Mouse (Mus musculus) lung, embryonic 15.5 days (tissue): ENCODE results near the gene Msi2. TPM values are rescaled to one million over a fixed set of nuclear protein-coding genes. Genes with fewer than 3 reads are reported as not detected.
A peak's percentile ranks its signal among the peaks of the same experiment; 100 is the strongest.

Source experiments
- ATAC-seq: fragments of 200-750 bp; cut with Nextera tagmentation; 2 replicates; pipeline ENCODE4 v1.8.0; 2017; ENCODE audit warnings: moderate number of reproducible peaks, borderline replicate concordance; ENCODE audit not compliant: low FRiP score, low TSS enrichment; ENCODE audit errors: extremely low read depth
- H3K27ac ChIP-seq: fragments of 300-500 bp; sonication (generic); 2 replicates; pipeline ENCODE4 v1.5.1; 2015; ENCODE audit warnings: moderate library complexity, mild to moderate bottlenecking, inconsistent platforms
- H3K27me3 ChIP-seq: fragments of 300-500 bp; sonication (generic); 2 replicates; pipeline ENCODE4 v1.6.1; 2015; ENCODE audit warnings: inconsistent platforms
- H3K36me3 ChIP-seq: fragments of 300-500 bp; sonication (generic); 2 replicates; pipeline ENCODE4 v1.6.1; 2015; ENCODE audit warnings: inconsistent platforms
- H3K4me1 ChIP-seq: fragments of 300-500 bp; sonication (generic); 2 replicates; pipeline ENCODE4 v1.6.1; 2015; ENCODE audit warnings: inconsistent platforms
- H3K4me2 ChIP-seq: fragments of 300-500 bp; sonication (generic); 2 replicates; pipeline ENCODE4 v1.6.1; 2015; ENCODE audit warnings: inconsistent platforms, mild to moderate bottlenecking, moderate library complexity
- H3K4me3 ChIP-seq: fragments of 300-500 bp; sonication (generic); 2 replicates; pipeline ENCODE4 v1.5.1; 2015; ENCODE audit warnings: mild to moderate bottlenecking, inconsistent platforms
- H3K9ac ChIP-seq: fragments of 300-500 bp; sonication (generic); 2 replicates; pipeline ENCODE4 v1.6.1; 2015; ENCODE audit warnings: inconsistent platforms
- H3K9me3 ChIP-seq: fragments of 300-500 bp; sonication (generic); 2 replicates; pipeline ENCODE4 v1.6.1; 2016; ENCODE audit warnings: inconsistent platforms
- WGBS: fragments of 180-500 bp; shearing (Covaris S2); methylation state at CpG from one replicate; pipeline ENCODE4 v1.1.7; 2015; 5-methylcytosine and 5-hydroxymethylcytosine counted together
- polyA plus RNA-seq: library from polyadenylated mRNA; unstranded; fragments of >200 nt; fragmentation: Nextera tagmentation; extraction: Ambion mirVana; gene quantifications from 2 replicates; pipeline ENCODE4 v1.2.1, GENCODE M21; 2015

Msi2 gene
- polyA plus RNA-seq, 1 experiment from 2014 or later: 13.8 TPM

DNA sequence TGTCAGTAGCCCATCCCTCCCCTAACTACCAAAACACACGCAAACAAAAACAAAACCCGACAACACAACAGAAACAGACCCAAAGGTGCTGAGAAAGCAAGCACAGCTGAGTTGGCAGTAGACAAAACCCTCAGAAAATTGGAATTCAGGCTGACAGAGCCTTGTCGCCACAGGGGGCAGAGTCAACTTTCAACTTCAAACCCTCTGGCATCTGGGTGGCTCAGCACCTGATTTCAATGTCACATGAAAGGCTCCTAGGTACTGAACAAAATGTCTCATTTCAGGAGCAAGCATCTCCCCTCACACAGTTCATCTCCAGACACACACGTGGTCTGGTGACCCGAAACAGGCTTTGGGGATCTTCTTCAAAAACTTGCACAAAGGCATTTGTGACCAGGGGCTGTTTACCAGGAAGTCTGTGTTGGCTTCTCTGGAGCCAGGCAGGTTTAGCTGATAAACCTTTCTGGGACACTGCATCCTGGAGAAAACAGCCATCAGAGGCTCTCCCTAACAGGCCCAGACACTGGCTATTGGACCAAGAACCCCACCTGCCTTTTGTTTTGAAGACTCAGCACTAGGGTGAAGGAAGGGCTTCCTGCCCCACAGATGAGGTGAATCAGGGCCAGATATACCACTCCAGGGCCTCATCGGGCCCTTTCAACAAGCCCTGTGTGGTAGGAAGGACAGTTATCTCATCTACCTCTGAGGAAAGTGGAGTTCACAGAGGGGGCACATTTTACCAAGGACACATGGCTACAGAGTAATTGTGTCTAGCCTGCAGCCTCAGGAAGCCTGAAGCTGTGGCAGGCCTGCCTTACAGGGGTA, 168.0 kb downstream of the Msi2 start:
- ATAC-seq: no peak
- Histone ChIP-seq H3K36me3 (no peaks in the 10 kb centered on the region), H3K4me3 (no peak overlapping the region), H3K27ac (peak overlapping the region; percentile 43; the same call in 1 of the 2 replicates), H3K4me1 (peaks cover 71% of the 10 kb centered on the region), H3K9ac (no peak overlapping the region), H3K27me3 (no peaks in the 10 kb centered on the region), H3K9me3 (no peaks in the 10 kb centered on the region), H3K4me2 (no peak overlapping the region)
- 59% methylated on average over 6 of the region's 6 CpGs for WGBS

DNA sequence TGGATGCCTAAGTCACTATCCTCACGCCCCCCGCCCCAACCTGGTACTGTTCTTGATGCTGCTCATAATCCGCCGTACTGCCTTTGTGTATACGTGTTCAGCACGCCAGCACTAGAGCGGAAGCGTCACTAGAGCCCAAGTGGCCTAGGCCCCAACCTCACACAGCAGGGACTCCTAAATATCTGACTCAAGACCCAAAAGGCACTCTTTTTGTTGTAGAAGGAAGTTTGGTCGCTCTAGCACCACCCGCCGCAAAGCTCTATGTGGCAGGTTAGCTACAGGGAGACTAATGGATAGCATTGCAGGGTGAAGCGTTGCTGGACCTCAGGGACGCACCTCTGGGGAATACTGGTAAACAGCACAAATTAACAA, 168.8 kb downstream of the Msi2 start:
- Histone ChIP-seq H3K9me3 (no peaks in the 10 kb centered on the region), H3K4me2 (no peak overlapping the region), H3K4me1 (peaks cover 63% of the 10 kb centered on the region), H3K27me3 (no peaks in the 10 kb centered on the region), H3K36me3 (no peaks in the 10 kb centered on the region), H3K4me3 (no peak overlapping the region), H3K9ac (no peak overlapping the region), H3K27ac (no peak overlapping the region)
- WGBS: 86% methylated on average over 13 of the region's 13 CpGs
- ATAC-seq: no peak

DNA sequence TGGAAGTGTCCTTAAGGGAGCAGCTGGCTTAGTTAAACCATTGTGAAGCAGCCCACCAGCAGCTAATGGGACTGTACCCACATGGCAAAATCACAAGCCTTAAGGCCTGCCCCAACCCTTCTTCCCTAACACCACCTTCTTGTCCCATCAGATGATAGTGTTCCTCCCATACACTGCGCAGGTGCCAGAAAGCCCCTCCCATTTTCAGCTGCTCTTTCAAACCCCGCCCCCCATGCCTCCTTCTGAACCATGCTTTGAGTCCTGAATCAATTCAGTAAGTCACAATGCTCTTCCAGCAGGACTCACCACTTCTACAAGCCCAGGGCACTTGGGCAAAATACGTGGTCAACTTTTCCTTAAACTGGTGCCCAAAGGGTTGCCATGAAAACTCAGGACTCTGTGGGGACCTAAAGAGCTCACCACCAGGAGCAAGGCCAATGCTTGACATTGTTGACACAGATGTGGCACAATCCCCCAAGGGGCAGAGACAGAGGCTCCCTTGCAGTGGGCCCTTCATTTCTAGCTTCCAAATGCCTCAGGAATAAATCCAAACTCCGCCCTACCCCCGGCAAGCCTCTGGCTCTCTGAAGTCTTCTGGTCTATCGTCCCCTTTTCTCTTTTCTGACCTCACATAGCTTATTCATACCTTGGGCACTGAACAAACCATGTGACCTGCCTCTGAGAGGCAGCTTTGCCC, 169.3 kb downstream of the Msi2 start:
- peaks cover 58% of the 10 kb centered on the region for H3K4me1 ChIP-seq
- no peaks in the 10 kb centered on the region for H3K36me3 ChIP-seq
- no peaks in the 10 kb centered on the region for H3K27me3 ChIP-seq
- no peak for ATAC-seq
- H3K27ac ChIP-seq: no peak overlapping the region
- no peak overlapping the region for H3K9ac ChIP-seq
- WGBS: 73% methylated on average over 6 of the region's 6 CpGs
- H3K4me3 ChIP-seq: no peak overlapping the region
- no peaks in the 10 kb centered on the region for H3K9me3 ChIP-seq
- H3K4me2 ChIP-seq: no peak overlapping the region

DNA sequence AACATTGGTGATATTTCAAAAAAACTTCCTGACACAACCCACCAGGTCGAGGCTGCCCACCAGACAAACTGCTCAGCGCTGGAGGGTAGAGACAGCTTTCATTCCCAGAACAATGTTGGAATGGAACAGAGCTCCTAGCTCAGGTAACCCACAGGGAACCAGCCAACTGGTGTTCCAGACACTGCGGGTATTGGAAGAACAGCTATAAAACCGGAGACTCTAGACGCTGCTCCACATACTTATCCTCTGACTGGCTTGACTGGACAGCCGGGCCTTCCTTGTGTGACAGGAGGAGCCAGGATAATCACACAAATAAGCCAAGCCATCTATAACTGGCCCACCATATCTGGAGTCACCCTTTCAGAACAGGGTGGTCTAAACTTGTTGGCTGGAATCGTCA, 169.9 kb downstream of the Msi2 start:
- no peaks in the 10 kb centered on the region for H3K27me3 ChIP-seq
- no peak overlapping the region for H3K27ac ChIP-seq
- no peaks in the 10 kb centered on the region for H3K36me3 ChIP-seq
- H3K9ac ChIP-seq: no peak overlapping the region
- WGBS: 62% methylated on average over 7 of the region's 7 CpGs
- no peaks in the 10 kb centered on the region for H3K9me3 ChIP-seq
- no peak overlapping the region for H3K4me2 ChIP-seq
- no peak overlapping the region for H3K4me3 ChIP-seq
- H3K4me1 ChIP-seq: peaks cover 56% of the 10 kb centered on the region
- ATAC-seq: no peak

DNA sequence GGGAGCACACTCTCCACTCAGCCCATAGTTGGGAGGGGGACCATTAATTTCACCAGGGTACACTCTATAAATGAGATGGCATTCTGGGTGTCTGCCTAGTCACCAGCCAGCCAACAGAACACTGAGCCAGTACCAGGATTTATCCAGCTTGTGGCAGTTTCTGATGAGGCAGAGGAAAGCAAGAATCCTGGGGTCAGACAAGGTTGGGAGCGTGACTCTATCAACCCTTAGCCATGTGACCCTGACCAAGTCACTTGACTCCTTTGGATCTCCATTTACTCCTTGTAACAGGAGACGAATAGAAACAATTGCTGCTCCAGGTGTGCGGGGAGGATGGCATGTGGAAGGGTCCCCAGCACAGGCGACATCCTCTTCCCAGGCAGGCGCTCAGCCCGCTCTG, 174.5 kb downstream of the Msi2 start:
- peaks cover 53% of the 10 kb centered on the region for H3K4me1 ChIP-seq
- no peak overlapping the region for H3K4me2 ChIP-seq
- H3K9me3 ChIP-seq: no peaks in the 10 kb centered on the region
- WGBS: 83% methylated on average over 6 of the region's 6 CpGs
- H3K36me3 ChIP-seq: no peaks in the 10 kb centered on the region
- H3K27me3 ChIP-seq: no peaks in the 10 kb centered on the region
- H3K4me3 ChIP-seq: no peak overlapping the region
- no peak overlapping the region for H3K9ac ChIP-seq
- ATAC-seq: no peak
- no peak overlapping the region for H3K27ac ChIP-seq

DNA sequence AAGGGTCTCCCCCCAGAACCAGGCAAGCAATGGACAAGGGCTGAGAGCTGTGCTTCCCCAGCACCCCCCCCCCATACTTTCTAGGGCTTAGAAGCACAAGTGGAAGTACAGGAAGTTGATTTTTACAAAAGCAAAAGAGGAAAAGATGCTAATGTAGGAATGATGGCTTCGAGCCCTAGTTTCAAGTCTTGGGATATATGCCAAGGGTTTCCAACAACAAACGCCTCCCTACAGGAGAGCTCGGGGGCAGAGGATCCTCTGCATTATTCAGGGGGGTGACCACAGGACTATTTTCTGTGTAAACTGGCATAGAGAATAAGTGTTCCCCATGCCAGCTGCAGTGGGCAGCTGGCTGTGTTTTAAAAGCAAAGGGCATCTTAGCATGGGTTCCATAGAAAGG, 175.5 kb downstream of the Msi2 start:
- Histone ChIP-seq H3K4me3 (no peak overlapping the region), H3K9me3 (no peaks in the 10 kb centered on the region), H3K36me3 (no peaks in the 10 kb centered on the region), H3K9ac (0 out of 2 replicates have a peak overlapping the region, but pooled peaks have one; percentile 4), H3K4me2 (no peak overlapping the region), H3K27me3 (no peaks in the 10 kb centered on the region), H3K4me1 (peaks cover 51% of the 10 kb centered on the region), H3K27ac (no peak overlapping the region)
- WGBS: 14% methylated on average over 3 of the region's 3 CpGs
- ATAC-seq: no peak

DNA sequence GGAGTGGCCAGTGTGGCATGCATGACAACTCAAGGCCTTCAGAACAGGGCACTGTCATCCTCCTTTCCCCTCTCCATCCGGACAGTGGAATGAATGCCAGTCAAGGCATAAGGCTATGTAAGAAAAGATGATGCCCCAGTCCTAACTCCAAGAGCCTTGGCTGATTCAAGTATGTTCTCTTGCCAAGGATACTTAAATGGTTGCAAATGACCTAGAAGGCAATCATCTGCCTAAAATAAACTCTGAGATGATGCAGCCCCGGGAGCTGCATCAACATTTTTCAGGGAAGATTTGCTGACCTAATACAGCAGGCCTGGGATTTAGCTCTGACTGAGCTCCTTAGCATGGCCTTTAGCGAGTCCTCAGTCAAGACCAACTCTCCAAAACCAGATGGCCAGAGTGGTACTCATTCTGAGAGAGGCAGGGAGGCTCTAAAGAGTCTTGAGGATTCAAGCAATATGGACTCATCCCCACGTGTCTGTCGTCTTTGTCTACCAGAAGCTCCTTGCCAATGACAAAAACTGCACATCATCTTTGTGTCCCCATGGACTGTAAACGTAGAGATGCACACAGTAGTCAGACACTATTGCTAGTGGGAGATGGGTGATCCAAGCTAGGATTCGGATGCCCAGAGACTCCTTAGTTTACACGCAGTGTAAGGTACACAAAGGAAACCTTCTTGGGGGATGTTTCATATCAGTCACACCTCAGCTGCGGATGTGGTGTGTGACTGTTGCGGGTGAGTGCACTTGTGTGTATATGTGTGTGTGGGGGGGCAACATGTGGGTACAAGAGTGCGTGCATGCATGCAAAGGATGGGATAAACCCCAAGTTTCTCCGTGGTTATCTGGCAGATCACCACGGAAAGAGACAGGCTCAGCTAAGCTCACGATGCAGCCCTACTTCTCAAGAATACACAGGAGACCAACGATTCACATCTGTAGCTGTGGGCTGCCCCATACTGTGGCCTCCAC, 176.4 kb downstream of the Msi2 start:
- H3K27me3 ChIP-seq: no peaks in the 10 kb centered on the region
- ATAC-seq: no peak

DNA sequence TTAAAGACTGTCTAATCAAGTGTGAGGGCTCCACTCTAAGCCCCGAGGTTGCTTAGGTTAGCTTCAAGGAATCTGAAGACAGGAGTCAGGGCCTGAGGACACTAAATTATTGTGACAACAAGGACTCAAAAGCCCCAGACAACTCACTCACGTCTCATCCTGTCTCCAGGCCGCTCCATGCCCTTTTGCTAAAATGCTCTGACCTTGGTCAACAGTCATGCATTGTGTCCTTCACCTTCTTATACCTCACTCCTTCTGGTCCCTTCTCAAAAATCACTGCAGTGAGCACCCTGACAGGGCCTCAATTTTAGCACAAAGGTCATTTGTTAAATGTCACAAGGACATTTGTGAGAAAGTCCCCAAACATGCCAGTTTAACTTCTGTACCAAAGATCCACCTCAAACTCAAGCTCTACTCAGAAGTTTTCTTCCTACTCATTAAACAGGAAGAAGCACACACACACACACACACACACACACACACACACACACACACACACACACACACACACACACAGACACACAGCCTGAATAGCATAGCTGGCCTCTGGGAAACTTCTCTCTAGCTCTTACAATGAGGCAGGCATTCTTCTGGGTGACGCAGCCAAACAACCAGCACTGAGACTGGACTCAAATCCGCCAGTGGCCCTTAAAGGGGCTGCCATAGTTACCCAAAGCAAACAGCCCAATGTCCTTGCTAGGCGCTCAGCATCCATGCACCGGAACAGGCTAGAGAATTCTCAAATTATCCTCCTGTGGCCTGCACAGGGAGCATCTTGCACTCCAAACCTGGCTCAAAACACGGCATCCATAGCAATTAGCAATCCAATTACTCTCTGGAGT, 178.5 kb downstream of the Msi2 start:
- H3K36me3 ChIP-seq: no peaks in the 10 kb centered on the region
- no peaks in the 10 kb centered on the region for H3K9me3 ChIP-seq
- ATAC-seq: no peak
- WGBS: 55% methylated on average over 8 of the region's 8 CpGs
- H3K9ac ChIP-seq: no peak overlapping the region
- H3K4me2 ChIP-seq: no peak overlapping the region
- H3K4me1 ChIP-seq: peaks cover 62% of the 10 kb centered on the region
- no peak overlapping the region for H3K27ac ChIP-seq
- H3K27me3 ChIP-seq: no peaks in the 10 kb centered on the region
- no peak overlapping the region for H3K4me3 ChIP-seq

More for the DNA sequence above, 176.4 kb downstream of the Msi2 start:
- Histone ChIP-seq H3K27ac (no peak overlapping the region; the same call in 1 of the 2 replicates), H3K9ac (no peak overlapping the region), H3K4me3 (no peak overlapping the region), H3K4me1 (peaks cover 55% of the 10 kb centered on the region), H3K4me2 (no peak overlapping the region), H3K36me3 (no peaks in the 10 kb centered on the region), H3K9me3 (no peaks in the 10 kb centered on the region)
- 43% methylated on average over 15 of the region's 15 CpGs for WGBS

DNA sequence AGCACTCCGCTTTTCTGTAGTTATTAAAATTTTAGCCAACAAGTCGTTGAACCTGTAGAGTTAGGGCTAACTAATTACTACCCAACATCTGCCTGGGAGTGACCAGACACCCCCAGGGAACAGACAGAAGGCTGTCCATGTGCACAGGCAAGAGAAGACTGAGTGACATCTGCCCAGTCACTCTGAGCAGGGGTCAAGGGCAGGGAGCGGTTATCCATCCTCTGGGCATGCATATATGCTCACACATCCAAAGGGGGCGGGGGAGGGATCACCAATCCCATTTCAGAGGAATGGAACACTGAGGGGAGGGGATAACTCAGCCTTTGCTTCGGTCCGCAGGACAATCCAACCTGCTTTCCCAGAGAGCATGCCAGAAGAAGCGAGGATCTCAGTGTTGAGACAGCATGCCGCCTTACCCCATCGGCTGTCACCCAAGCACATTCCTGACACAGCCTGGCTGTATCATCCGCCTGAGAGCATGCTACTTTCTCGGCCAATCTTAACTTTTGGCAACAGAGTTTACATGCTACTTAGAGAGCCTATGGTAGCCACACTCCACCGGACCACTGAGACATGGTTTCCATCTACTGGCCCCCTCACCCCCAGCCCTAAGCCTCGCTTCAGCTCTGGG, 179.5 kb downstream of the Msi2 start:
- H3K4me2 ChIP-seq: no peak overlapping the region
- ATAC-seq: 0 out of 2 replicates have a peak, but pooled peaks have one; percentile 9
- peaks cover 68% of the 10 kb centered on the region for H3K4me1 ChIP-seq
- H3K36me3 ChIP-seq: no peaks in the 10 kb centered on the region
- H3K27ac ChIP-seq: no peak overlapping the region
- H3K9me3 ChIP-seq: no peaks in the 10 kb centered on the region
- 62% methylated on average over 13 of the region's 13 CpGs for WGBS
- H3K27me3 ChIP-seq: no peaks in the 10 kb centered on the region
- no peak overlapping the region for H3K4me3 ChIP-seq
- no peak overlapping the region for H3K9ac ChIP-seq

DNA sequence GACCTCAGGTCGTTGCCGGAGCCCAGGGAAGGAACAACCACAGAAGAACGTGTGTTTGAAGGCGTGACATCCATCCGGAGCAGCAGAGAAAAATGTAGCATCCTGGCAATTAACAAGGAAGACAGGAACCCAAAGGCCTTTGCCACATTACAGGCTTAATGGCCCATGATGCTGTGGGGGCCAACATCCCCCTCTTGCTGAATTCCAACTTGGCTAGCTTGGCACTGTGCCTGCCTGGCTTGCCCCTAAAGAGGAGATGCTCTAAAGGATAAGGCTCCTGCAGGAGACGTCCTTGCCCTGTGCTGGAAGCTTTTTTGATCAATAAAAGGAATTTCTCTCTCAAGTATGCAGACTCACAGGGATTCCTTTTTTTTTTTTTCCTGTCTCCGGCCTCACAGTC, 181.0 kb downstream of the Msi2 start:
- H3K9ac ChIP-seq: no peak overlapping the region
- peaks cover 54% of the 10 kb centered on the region for H3K4me1 ChIP-seq
- no peak overlapping the region for H3K4me3 ChIP-seq
- H3K27me3 ChIP-seq: no peaks in the 10 kb centered on the region
- H3K4me2 ChIP-seq: no peak overlapping the region
- no peaks in the 10 kb centered on the region for H3K36me3 ChIP-seq
- WGBS: 66% methylated on average over 7 of the region's 7 CpGs
- H3K27ac ChIP-seq: no peak overlapping the region
- no peaks in the 10 kb centered on the region for H3K9me3 ChIP-seq
- no peak for ATAC-seq
